Mouse (Mus musculus) CH12.LX (cell line): ENCODE results near the gene Smim24. TPM values are rescaled to one million over a fixed set of nuclear protein-coding genes. Genes with fewer than 3 reads are reported as not detected.

Experiments
- DNase-seq: peaks from one replicate; pipeline ENCODE4 v3.0.0-alpha.2; 2013; ENCODE audit errors: extremely low read depth
- H3K27ac ChIP-seq: 2 replicates; pipeline ENCODE4 v1.5.1; 2012; ENCODE audit warnings: low read depth, mild to moderate bottlenecking, control low read depth, moderate library complexity; ENCODE audit not compliant: insufficient read depth
- H3K27me3 ChIP-seq: replicated peaks from 2 replicates; pipeline ENCODE3; 2012; ENCODE audit warnings: inconsistent platforms
- H3K36me3 ChIP-seq, 2 experiments: replicated peaks in 1 of 2; 2 replicates each; pipeline versions ENCODE3 to v1.6.1; 2012; ENCODE audit warnings: inconsistent platforms in 1 of 2, low read length in 1 of 2, mild to moderate bottlenecking in 1 of 2, mixed read lengths in 1 of 2, moderate library complexity in 1 of 2; ENCODE audit not compliant: control insufficient read depth in 1 of 2, insufficient read depth in 1 of 2
- H3K4me1 ChIP-seq, 2 experiments: 2 replicates each; pipeline ENCODE4 v1.6.1; 2012; ENCODE audit warnings: inconsistent platforms in 1 of 2, moderate library complexity in 1 of 2; ENCODE audit not compliant: insufficient read depth in 2 of 2, control insufficient read depth in 1 of 2
- H3K4me2 ChIP-seq: 2 replicates; pipeline ENCODE4 v1.6.1; 2012; ENCODE audit warnings: low read depth, mild to moderate bottlenecking, control low read depth; ENCODE audit not compliant: poor library complexity, insufficient read depth, severe bottlenecking
- H3K4me3 ChIP-seq, 3 experiments: fragments of 150-350 bp in 1 of 3; sonication (generic) in 1 of 3; replicated peaks in 1 of 3; 2 replicates each; pipeline versions ENCODE3 to v1.5.1; 2011 to 2012; ENCODE audit warnings: low read depth in 2 of 3, low read length in 2 of 3, mild to moderate bottlenecking in 2 of 3, moderate library complexity in 2 of 3, control low read depth in 1 of 3, improper control_type of control experiment in 1 of 3, inconsistent platforms in 1 of 3, mixed read lengths in 1 of 3; ENCODE audit not compliant: poor library complexity in 1 of 3
- H3K79me2 ChIP-seq: replicated peaks from 2 replicates; pipeline ENCODE4 v1.6.1; 2012; ENCODE audit warnings: mild to moderate bottlenecking, moderate library complexity; ENCODE audit not compliant: control insufficient read depth, poor library complexity, insufficient read depth, severe bottlenecking; ENCODE audit errors: extremely low read depth
- H3K9ac ChIP-seq: 2 replicates; pipeline ENCODE4 v1.6.1; 2012; ENCODE audit warnings: low read depth, mild to moderate bottlenecking, control low read depth, moderate library complexity; ENCODE audit not compliant: insufficient read depth
- H3K9me3 ChIP-seq: replicated peaks from 2 replicates; pipeline ENCODE3; 2012; ENCODE audit warnings: low read length, inconsistent platforms, mixed read lengths
- CHD1 ChIP-seq: IDR thresholded peaks from 2 replicates; pipeline ENCODE4 v1.6.1; 2012; ENCODE audit warnings: low read depth, low read length, improper control_type of control experiment, inconsistent platforms
- CHD2 ChIP-seq: IDR thresholded peaks from 2 replicates; pipeline ENCODE4 v1.6.1; 2011; ENCODE audit warnings: low read length, improper control_type of control experiment
- CTCF ChIP-seq, 2 experiments: IDR thresholded peaks in 1 of 2; conservative IDR thresholded peaks in 1 of 2; 2 replicates each; pipeline ENCODE4 v1.5.1; 2011 to 2012; ENCODE audit warnings: low read depth in 2 of 2, low read length in 2 of 2, improper control_type of control experiment in 1 of 2, inconsistent platforms in 1 of 2, mild to moderate bottlenecking in 1 of 2, moderate library complexity in 1 of 2
- ELF1 ChIP-seq: IDR thresholded peaks from 2 replicates; pipeline ENCODE4 v1.6.1; 2014; ENCODE audit warnings: low read depth, mild to moderate bottlenecking, inconsistent platforms, low read length, improper control_type of control experiment
- EP300 ChIP-seq: IDR thresholded peaks from 2 replicates; pipeline ENCODE4 v1.6.1; 2011; ENCODE audit warnings: low read length, improper control_type of control experiment
- ETS1 ChIP-seq: conservative IDR thresholded peaks from 2 replicates; pipeline ENCODE4 v1.6.1; 2012; ENCODE audit warnings: low read depth, mild to moderate bottlenecking, inconsistent platforms, low read length, improper control_type of control experiment, moderate library complexity
- MAFK ChIP-seq: IDR thresholded peaks from 2 replicates; pipeline ENCODE4 v1.6.1; 2011; ENCODE audit warnings: low read length, improper control_type of control experiment; ENCODE audit not compliant: insufficient replicate concordance
- MAX ChIP-seq: IDR thresholded peaks from 2 replicates; pipeline ENCODE4 v1.6.1; 2011; ENCODE audit warnings: low read length, improper control_type of control experiment
- MXI1 ChIP-seq: IDR thresholded peaks from 2 replicates; pipeline ENCODE4 v1.6.1; 2011; ENCODE audit warnings: mild to moderate bottlenecking, low read depth, low read length, improper control_type of control experiment
- NELFE ChIP-seq: IDR thresholded peaks from 2 replicates; pipeline ENCODE4 v1.6.1; 2011; ENCODE audit warnings: low read depth, low read length, improper control_type of control experiment
- NRF1 ChIP-seq: IDR thresholded peaks from 2 replicates; pipeline ENCODE4 v1.6.1; 2014; ENCODE audit warnings: low read depth, mild to moderate bottlenecking, inconsistent platforms, low read length, improper control_type of control experiment, moderate library complexity
- UBTF ChIP-seq: IDR thresholded peaks from 2 replicates; pipeline ENCODE4 v1.6.1; 2012; ENCODE audit warnings: low read depth, mild to moderate bottlenecking, inconsistent platforms, low read length, improper control_type of control experiment, moderate library complexity
- USF1 ChIP-seq: IDR thresholded peaks from 2 replicates; pipeline ENCODE4 v1.6.1; 2014; ENCODE audit warnings: low read depth, mild to moderate bottlenecking, inconsistent platforms, low read length, improper control_type of control experiment
- USF2 ChIP-seq: conservative IDR thresholded peaks from 2 replicates; pipeline ENCODE4 v1.6.1; 2011; ENCODE audit warnings: low read depth, low read length, improper control_type of control experiment
- ZMIZ1 ChIP-seq: IDR thresholded peaks from 2 replicates; pipeline ENCODE4 v1.6.1; 2012; ENCODE audit warnings: low read depth, mild to moderate bottlenecking, inconsistent platforms, low read length, improper control_type of control experiment
- dilution Hi-C: fragments of 300-500 bp; cut with MboI; formaldehyde crosslinking; loops from 2 replicates; pipeline ENCODE4 v1.14.3; 2020; ENCODE audit warnings: low sequenced_read_pairs; ENCODE audit not compliant: extremely low pct_unique_long_range_greater_than_20kb, extremely low pct_ligation_motif_present
- in situ Hi-C: fragments of 300-500 bp; cut with MboI; formaldehyde crosslinking; loops from 3 replicates; pipeline ENCODE4 v1.14.3; 2019; ENCODE audit warnings: low sequenced_read_pairs, low pct_ligation_motif_present, low pct_unique_long_range_greater_than_20kb, mixed read lengths
- polyA plus RNA-seq: library from polyadenylated mRNA; unstranded; fragments of >175 nt; gene quantifications from 2 replicates; pipeline ENCODE4 v1.2.1, GENCODE M21; 2012; ENCODE audit warnings: low read depth; ENCODE audit not compliant: insufficient read length
- total RNA-seq, 2 experiments: library from RNA; depleted of rRNA; stranded (reverse); fragments of 300-350 nt in 1 of 2; fragments of >200 nt in 1 of 2; gene quantifications; 2 replicates each; pipeline ENCODE4 v1.2.3; 2012 to 2014

Gene Smim24
- total and polyA plus RNA-seq, 3 experiments: 0.13 to 0.64 TPM; not detected in 1

- dilution Hi-C loops (no loop called here), in situ Hi-C loops (loop anchor here (10.0 kb wide), 1 partner anchor 163 kb away; no protein-coding TSS in a partner anchor)
- H3K4me1 ChIP-seq: peaks cover 29 to 74% of the 10 kb centered on the region in 2 experiments
- TF ChIP-seq CHD2 (0 out of 2 replicates have a peak, but pooled peaks have one; percentile 16), CHD1 (no peak)
- TF ChIP-seq, all 38 proteins: peak for 1
- Histone ChIP-seq H3K79me2 (no peaks in the 10 kb centered on the region; the same call in 1 of the 2 replicates), H3K27ac (no peak overlapping the region), H3K9ac (peak overlapping the region; percentile 72), H3K9me3 (no peaks in the 10 kb centered on the region), H3K36me3 (peaks cover 23 to 38% of the 10 kb centered on the region in 2 experiments), H3K4me2 (peak overlapping the region; percentile 74), H3K4me3 (peak overlapping the region; percentile 81 to 92 (median 92)), H3K27me3 (no peaks in the 10 kb centered on the region)
- DNase-seq: no peak
Measured at GRCm38 (mm10) chr10:81358209-81358608, 34.6 kb upstream of the Smim24 start.

GRCm38 (mm10) chr10:81358841-81359240, 34.0 kb upstream of the Smim24 start:
- Histone ChIP-seq H3K27me3 (no peaks in the 10 kb centered on the region), H3K79me2 (no peaks in the 10 kb centered on the region; the same call in 1 of the 2 replicates), H3K4me2 (peak overlapping the region; percentile 74), H3K27ac (no peak overlapping the region), H3K9me3 (no peaks in the 10 kb centered on the region), H3K4me3 (peak overlapping the region in 1 of 3 experiments; percentile 92), H3K4me1 (peaks cover 35 to 80% of the 10 kb centered on the region in 2 experiments)
- no peak for DNase-seq
- dilution Hi-C loops: no loop called here
- TF ChIP-seq USF2 (no peak), CHD2 (no peak), NRF1 (no peak), MXI1 (no peak), ZMIZ1 (no peak), MAFK (no peak), ELF1 (no peak), MAX (no peak), CTCF (conservative IDR thresholded peaks at IDR 0.05 in 1 of 2, IDR thresholded peaks at IDR 0.05 in 1 of 2; ENCODE audit: low read depth in 2 of 2, low read length in 2 of 2) (no peak), USF1 (no peak), UBTF (no peak), ETS1 (no peak), EP300 (no peak), NELFE (no peak)
- TF ChIP-seq, all 38 proteins: peak for 0
- peaks cover 26 to 45% of the 10 kb centered on the region in 2 experiments for H3K36me3 ChIP-seq
- no peak overlapping the region for H3K9ac ChIP-seq
- in situ Hi-C loops: loop anchor here (10.0 kb wide), 1 partner anchor 164 kb away; no protein-coding TSS in a partner anchor
